Mouse (Mus musculus) heart, embryonic 14.5 days (tissue): Measurements from ENCODE around the gene Hnf1b. TPM values are rescaled to one million over a fixed set of nuclear protein-coding genes. Genes with fewer than 3 reads are reported as not detected.

ENCODE experiments used
- polyA plus RNA-seq: library from polyadenylated mRNA; unstranded; fragments of >200 nt; fragmentation: Nextera tagmentation; extraction: Ambion mirVana; gene quantifications from 2 replicates; pipeline ENCODE4 v1.2.1, GENCODE M21; 2014

The Hnf1b gene
- polyA plus RNA-seq, 1 experiment from 2014 or later, result 0.11 TPM

Other genes with a start within 250 kb of the Hnf1b start
- gene Rpl9-ps1, start 204.4 kb upstream of the Hnf1b start, polyA plus RNA-seq, result not detected in 2 replicates
- gene Ccl3, start 200.7 kb upstream of the Hnf1b start, polyA plus RNA-seq, result 0.92 and 1.1 TPM in 2 replicates
- 0.54 and 2.1 TPM in 2 replicates for gene Ccl4, start 187.5 kb upstream of the Hnf1b start, polyA plus RNA-seq
- 1.3 and 2.3 TPM in 2 replicates for gene Wfdc17, start 146.1 kb upstream of the Hnf1b start, polyA plus RNA-seq
- gene Wfdc18, start 141.0 kb upstream of the Hnf1b start, polyA plus RNA-seq, result 1.8 and 5.6 TPM in 2 replicates
- gene Wfdc21, start 103.1 kb upstream of the Hnf1b start, polyA plus RNA-seq, result not detected in 2 replicates
- 14.7 and 17.1 TPM in 2 replicates for gene Heatr6, start 96.4 kb upstream of the Hnf1b start, polyA plus RNA-seq
- gene Ddx52, start 92.0 kb downstream of the Hnf1b start, polyA plus RNA-seq, result 19.7 and 21.8 TPM in 2 replicates
- 8.0 and 10.8 TPM in 2 replicates for gene Synrg, start 114.4 kb downstream of the Hnf1b start, polyA plus RNA-seq
- 4.2 and 5.0 TPM in 2 replicates for gene Dusp14, start 219.2 kb downstream of the Hnf1b start, polyA plus RNA-seq